10 mouse cellular contexts compared by ENCODE assay signal in the genomic region with DNA sequence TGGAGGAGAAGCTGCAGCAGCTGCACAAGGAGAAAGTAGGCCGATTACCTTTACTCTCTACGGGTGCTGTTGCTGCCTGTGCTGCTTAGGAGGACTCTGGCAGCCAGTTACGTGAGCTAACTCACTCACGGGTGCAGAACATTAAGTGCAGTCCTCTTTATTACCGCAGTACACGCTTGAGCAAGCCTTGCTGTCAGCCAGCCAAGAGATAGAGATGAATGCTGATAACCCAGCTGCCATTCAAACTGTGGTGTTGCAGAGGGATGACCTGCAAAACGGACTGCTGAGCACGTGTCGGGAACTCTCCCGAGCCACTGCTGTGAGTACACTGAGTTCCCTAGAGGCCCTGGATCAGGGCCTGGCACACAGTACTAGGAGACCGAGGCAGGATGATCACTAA. TPM values are rescaled to one million over a fixed set of nuclear protein-coding genes. Genes with fewer than 3 reads are reported as not detected.
A peak's percentile ranks its signal among the peaks of the same experiment; 100 is the strongest.
DNase-seq lines count a peak whose midpoint lies in the region; ATAC-seq lines count a peak whose summit lies in the region.
"Had no signal": no experiment of that assay in that cellular context is flagged by ENCODE, and none has a peak within 500 bp of the region (broad histone marks: within the 10 kb centered on the region; RNA-seq: fewer than 3 reads in every experiment).

No protein-coding gene starts in this region.

- H3K27me3 ChIP-seq in heart, embryonic 15.5 days, result no peaks in the 10 kb centered on the region
- H3K27me3 ChIP-seq in intestine, embryonic 15.5 days (replicated peaks), result no peaks in the 10 kb centered on the region
- H3K27me3 ChIP-seq: embryonic facial prominence, embryonic 13.5 days had no signal

- DNase-seq in heart, postnatal 36 days, result no peak
- peak; percentile 45 to 61 for DNase-seq in adrenal gland, postnatal 36 days
- DNase-seq in lung, postnatal 36 days, result peak; percentile 71
- no peak for DNase-seq in right cerebral cortex, postnatal 10 days (ENCODE audit: low spot score in 2 of 2)
- no peak for DNase-seq in adipocyte (ENCODE audit: low spot score)
- DNase-seq: lung, embryonic 14.5 days had no signal

- no peak overlapping the region for H3K9ac ChIP-seq in heart, embryonic 15.5 days
- H3K9ac ChIP-seq in intestine, embryonic 15.5 days, result no peak overlapping the region
- H3K9ac ChIP-seq: embryonic facial prominence, embryonic 13.5 days; lung, embryonic 14.5 days had no signal

- no peak overlapping the region for H3K4me3 ChIP-seq in heart, embryonic 15.5 days
- H3K4me3 ChIP-seq in intestine, embryonic 15.5 days (replicated peaks), result no peak overlapping the region
- H3K4me3 ChIP-seq: embryonic facial prominence, embryonic 13.5 days had no signal

- H3K27ac ChIP-seq in heart, embryonic 15.5 days, result peak overlapping the region; percentile 71
- no peak overlapping the region for H3K27ac ChIP-seq in intestine, embryonic 15.5 days
- H3K27ac ChIP-seq: embryonic facial prominence, embryonic 13.5 days had no signal

- H3K4me1 ChIP-seq in heart, embryonic 15.5 days (replicated peaks), result peaks cover 2% of the 10 kb centered on the region; the same call in 1 of the 2 replicates
- no peaks in the 10 kb centered on the region for H3K4me1 ChIP-seq in intestine, embryonic 15.5 days (replicated peaks)

- no peak overlapping the region for H3K4me2 ChIP-seq in heart, embryonic 15.5 days
- H3K4me2 ChIP-seq in intestine, embryonic 15.5 days (replicated peaks), result no peak overlapping the region
- H3K4me2 ChIP-seq: embryonic facial prominence, embryonic 13.5 days; lung, embryonic 14.5 days had no signal

- ATAC-seq in heart, embryonic 15.5 days (replicated peaks; ENCODE audit: insufficient number of reproducible peaks, insufficient read depth, low FRiP score, low read depth), result peak; percentile 80
- ATAC-seq in intestine, embryonic 15.5 days, result peak; percentile 88
- no peak for ATAC-seq in monocyte, adult 5-6 weeks (replicated peaks; ENCODE audit: insufficient number of reproducible peaks, low FRiP score, low TSS enrichment, poor library complexity, severe bottlenecking)

- H3K36me3 ChIP-seq in heart, embryonic 15.5 days, result peaks cover 17% of the 10 kb centered on the region
- peaks cover 24% of the 10 kb centered on the region for H3K36me3 ChIP-seq in intestine, embryonic 15.5 days

- H3K9me3 ChIP-seq in heart, embryonic 15.5 days (replicated peaks), result no peaks in the 10 kb centered on the region
- no peaks in the 10 kb centered on the region for H3K9me3 ChIP-seq in intestine, embryonic 15.5 days
- H3K9me3 ChIP-seq: embryonic facial prominence, embryonic 13.5 days had no signal

- 35% methylated on average over 11 of the region's 11 CpGs for WGBS in heart, embryonic 15.5 days
- WGBS in intestine, embryonic 15.5 days, result 79% methylated on average over 11 of the region's 11 CpGs

- intact Hi-C loops in heart, postnatal 36 days (cut with DNase I), result no loop called here

RNA-seq across cellular contexts. Expression of a gene that starts 52.3 kb away (rescaled TPM):
- 7.3 and 9.2 TPM in 2 replicates for polyA plus RNA-seq in heart, embryonic 15.5 days (2015; fragmentation: Nextera tagmentation; extraction: Ambion mirVana)
- 10 to 100 TPM; 37.5 to 39.2 TPM for total RNA-seq in heart, postnatal 36 days (2021)
- total RNA-seq in adrenal gland, postnatal 36 days (2021), result 10 to 100 TPM; 50.8 to 54.2 TPM
- polyA plus RNA-seq in intestine, embryonic 15.5 days (2015; fragmentation: Nextera tagmentation; extraction: Ambion mirVana), result 9.5 and 9.7 TPM in 2 replicates
- total RNA-seq in monocyte, adult 5-6 weeks (2017), result 58.7 to 97.9 TPM (median 72.9 TPM) in 3 replicates

Comparison
In these comparisons a context has a peak if more than half of its experiments do, and no peak if none do; other contexts are left out.
1. DNase-seq: peak in adrenal gland, postnatal 36 days (2 of 2) and lung, postnatal 36 days (single experiment); none in heart, postnatal 36 days (0 of 2), right cerebral cortex, postnatal 10 days (0 of 2) and adipocyte (single experiment).